Mouse (Mus musculus): Measurements from ENCODE around the gene Wdr59.

Wdr59 gene

GRCm38 (mm10) chr8:111424181-111424580 is 97.7 kb downstream of the Wdr59 start:
- DNase-seq (ENCODE audit: extremely low read depth, insufficient read length, low spot score): no peak

- DNase-seq (ENCODE audit: extremely low read depth, insufficient read length, low spot score): no peak
Measured at GRCm38 (mm10) chr8:111422614-111423013, 99.3 kb downstream of the Wdr59 start.

- no peak for DNase-seq (ENCODE audit: extremely low read depth, insufficient read length, low spot score)
Measured at GRCm38 (mm10) chr8:111419171-111419570, 102.7 kb downstream of the Wdr59 start.

- DNase-seq (ENCODE audit: extremely low read depth, insufficient read length, low spot score): peak; percentile 37
Measured at GRCm38 (mm10) chr8:111418601-111419000, 103.3 kb downstream of the Wdr59 start.

GRCm38 (mm10) chr8:111417222-111417621 is 104.7 kb downstream of the Wdr59 start:
- DNase-seq (ENCODE audit: extremely low read depth, insufficient read length, low spot score): no peak

GRCm38 (mm10) chr8:111403391-111403790 is 118.5 kb downstream of the Wdr59 start:
- DNase-seq (ENCODE audit: extremely low read depth, insufficient read length, low spot score): no peak

Data from 3134 (cell line).